Mouse (Mus musculus) spleen, adult 2 months (tissue): ENCODE results near the gene Ccdc184.

Experiments
- CTCF ChIP-seq: fragments of 200-500 bp; IDR thresholded peaks from 2 replicates; pipeline ENCODE4 v1.5.1; 2011; ENCODE audit warnings: mild to moderate bottlenecking, inconsistent platforms; ENCODE audit not compliant: insufficient read depth, insufficient read length, insufficient replicate concordance; ENCODE audit errors: extremely low read depth
- POLR2A ChIP-seq: fragments of 200-500 bp; IDR thresholded peaks from 2 replicates; pipeline ENCODE4 v1.6.1; 2011; ENCODE audit warnings: low read depth, low read length, inconsistent platforms

DNA sequence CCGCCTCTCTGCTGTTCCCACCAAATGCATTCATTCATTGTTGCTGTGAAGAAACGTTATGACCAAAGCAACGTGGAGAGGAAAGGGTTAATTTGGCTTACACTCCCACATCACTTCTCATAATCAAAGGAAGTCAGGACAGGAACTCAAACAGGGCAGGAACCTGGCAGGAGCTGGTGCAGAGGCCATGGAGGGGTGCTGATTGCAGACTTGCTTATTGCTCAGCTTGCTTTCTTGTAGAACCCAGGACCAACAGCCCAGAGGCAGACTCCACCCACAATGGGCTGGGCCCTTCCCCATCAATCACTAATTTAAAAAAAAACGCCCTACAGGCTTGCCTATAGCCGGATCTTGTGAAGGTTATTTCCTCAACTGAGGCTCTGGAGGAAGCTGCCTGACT, 47.2 kb downstream of the Ccdc184 start:
- TF ChIP-seq POLR2A, result no peak
- no peak for TF ChIP-seq CTCF
